Mouse (Mus musculus) T-helper 17 cell (primary cell): ENCODE measurements around the gene Slc25a15.

Experiments used
- in situ Hi-C, 2 experiments: fragments of 300-600 bp; cut with MboI, MseI; formaldehyde crosslinking; loops; 1 replicate in 1 of 2; 2 replicates in 1 of 2; pipeline ENCODE4 v1.15.1; 2025; ENCODE audit warnings: high pct_unique_total_duplicates in 2 of 2

Slc25a15 gene

GRCm38 (mm10) chr8:22335426-22335825 lies 63.0 kb downstream of the Slc25a15 start:
- in situ Hi-C loops, result no loop called here
